Mouse (Mus musculus): ENCODE results near the gene Cntln.

GRCm38 (mm10) chr4:85106961-85107360, 222.9 kb downstream of the Cntln start:
- TF ChIP-seq CTCF (conservative IDR thresholded peaks at IDR 0.05; ENCODE audit: insufficient read depth, insufficient read length, low read depth, low read length) (no peak), POLR2A (IDR thresholded peaks at IDR 0.05; ENCODE audit: low read depth, low read length) (no peak)
